Mouse (Mus musculus): ENCODE data around the gene Acss3. TPM values are rescaled to one million over a fixed set of nuclear protein-coding genes. Genes with fewer than 3 reads are reported as not detected.

Acss3 gene
- 0.22 and 0.31 TPM in 2 replicates for polyA plus RNA-seq (2012; rRNA removed)

DNA sequence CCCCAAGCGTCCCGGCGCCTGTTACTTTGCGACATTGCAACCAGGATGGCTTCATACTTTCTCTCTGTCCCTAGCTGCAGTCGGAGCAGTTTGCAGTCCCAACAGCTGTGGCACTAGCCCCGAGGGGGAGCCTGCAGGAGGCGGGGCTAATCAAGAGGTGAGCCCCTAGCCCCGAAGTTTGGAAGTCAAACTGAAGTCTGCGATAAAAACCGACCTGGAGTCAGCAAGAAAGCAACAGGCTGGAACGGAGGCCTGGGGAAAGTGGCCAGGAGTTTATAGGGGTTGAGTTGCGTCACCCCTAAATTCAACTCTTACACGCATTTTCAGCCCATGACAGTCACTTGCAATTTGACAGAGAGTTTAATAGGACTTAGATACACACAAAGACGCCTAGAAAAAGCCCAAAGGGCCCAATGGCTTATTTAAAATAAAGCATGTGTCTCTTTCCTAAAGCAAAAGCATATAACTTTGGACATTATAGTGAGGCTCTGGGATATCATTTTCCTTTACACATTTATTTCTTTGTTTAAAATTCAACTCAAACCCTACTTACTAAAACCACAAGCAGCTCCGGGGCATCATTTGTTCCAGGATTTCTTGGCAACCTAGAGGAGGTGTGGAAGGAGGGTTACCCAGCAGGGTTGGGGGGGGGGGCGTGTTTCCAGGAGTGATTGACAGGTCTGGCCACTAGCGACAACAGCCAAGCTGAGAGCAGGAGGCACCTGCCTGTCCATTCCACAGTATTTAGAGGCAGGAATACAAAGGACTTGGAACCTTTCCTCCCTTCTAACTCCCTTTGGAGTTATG is at the start of gene Acss3:
Acss3 (minus strand) TSS at position 140 of the 807 bp plus-strand sequence.
- WGBS = 3% methylated on average over 17 of the region's 17 CpGs
- no peak for DNase-seq (ENCODE audit: low read depth, low spot score)

GRCm38 (mm10) chr10:107172003-107172689 is 48.7 kb upstream of the Acss3 start:
- WGBS = 66% methylated on average over 3 of the region's 3 CpGs
- no peak for DNase-seq (ENCODE audit: low read depth, low spot score)

DNA sequence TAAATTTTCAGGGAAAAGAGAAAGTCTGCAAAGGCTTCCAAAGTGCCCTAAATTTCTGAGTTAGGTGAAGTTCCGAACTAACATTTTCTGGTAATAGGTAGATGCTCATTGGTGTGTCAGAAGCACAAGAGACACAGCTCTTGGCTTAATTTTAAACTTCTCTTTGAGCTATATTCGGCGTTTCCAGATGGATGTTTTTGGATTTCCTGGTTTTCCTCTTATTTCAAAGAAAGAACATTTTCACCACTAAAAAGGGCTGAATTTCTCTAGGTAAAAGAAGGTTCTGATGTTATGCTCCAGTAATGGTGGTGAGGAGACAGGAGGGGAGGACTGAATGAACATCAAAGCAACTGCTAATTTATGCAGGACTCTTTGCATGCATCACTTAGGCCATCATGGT is 43.0 kb upstream of the Acss3 start:
- 90% methylated on average over 3 of the region's 3 CpGs for WGBS
- no peak for DNase-seq (ENCODE audit: low read depth, low spot score)

- DNase-seq (ENCODE audit: low read depth, low spot score) = no peak
- 82% methylated on average over 1 of the region's 1 CpGs for WGBS
These were observed 25.3 kb upstream of the Acss3 start for GRCm38 (mm10) chr10:107148759-107149158.

- 21% methylated on average over 1 of the region's 1 CpGs for WGBS
These were observed 20.5 kb upstream of the Acss3 start for GRCm38 (mm10) chr10:107144016-107144415.

DNA sequence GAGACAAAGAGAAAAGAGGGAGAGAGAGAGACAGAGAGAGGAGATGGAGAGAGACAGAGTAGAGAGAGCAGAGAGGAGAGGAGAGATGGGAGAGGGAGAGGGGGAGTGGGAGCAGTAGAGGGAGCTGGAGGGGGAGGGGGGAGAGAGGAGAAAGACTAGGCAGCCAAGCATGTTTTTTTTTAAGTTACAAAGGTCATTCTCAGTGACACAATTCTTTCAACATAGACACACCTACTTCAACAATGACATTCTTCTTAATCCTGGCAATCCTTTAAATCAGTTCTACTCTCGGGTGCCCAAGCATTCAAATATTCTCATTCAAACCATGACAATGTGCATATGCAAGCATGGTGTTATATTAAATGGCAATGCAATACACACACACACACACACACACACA is 19.4 kb upstream of the Acss3 start:
- 29% methylated on average over 1 of the region's 1 CpGs for WGBS
- DNase-seq (ENCODE audit: low read depth, low spot score) = no peak

More at GRCm38 (mm10) chr10:107144016-107144415, 20.5 kb upstream of the Acss3 start:
- no peak for DNase-seq (ENCODE audit: low read depth, low spot score)

DNA sequence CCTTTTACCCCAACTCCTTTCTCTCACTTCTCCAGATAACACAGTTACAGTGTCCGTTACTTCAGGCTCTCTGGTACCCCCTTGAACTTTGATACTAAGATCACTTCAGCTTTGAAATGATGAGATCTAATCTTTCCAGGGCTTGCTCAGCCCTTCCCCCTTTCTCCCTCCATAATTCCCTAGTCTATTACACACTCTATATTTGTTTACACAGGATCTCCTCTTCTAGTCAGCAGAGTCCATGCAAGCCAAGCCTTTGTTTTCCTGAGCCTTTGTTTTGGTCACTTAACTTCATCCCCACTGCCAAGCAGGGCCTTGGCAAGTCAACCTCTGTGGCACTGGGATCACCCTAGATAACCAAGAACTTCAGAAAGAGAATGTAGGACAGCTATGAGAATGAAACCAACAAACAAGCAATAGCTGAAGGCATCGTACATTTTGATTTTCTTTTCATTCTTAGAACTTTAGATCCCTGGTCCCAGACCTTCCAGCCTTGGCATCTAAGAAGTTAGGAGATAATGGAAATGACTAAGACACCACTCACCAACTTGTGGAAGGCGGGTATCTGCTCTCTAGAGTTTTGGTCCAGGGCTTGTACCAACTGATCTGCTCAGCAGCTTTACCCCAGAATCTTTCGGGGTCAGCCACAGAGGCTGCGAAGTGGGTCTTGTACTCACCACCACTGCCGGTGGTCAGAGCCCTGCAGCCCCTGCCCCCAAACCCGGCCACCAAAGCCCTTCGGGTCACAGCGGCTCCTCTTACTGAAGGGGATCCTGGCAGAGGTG is 532 bp downstream of the Acss3 start:
- WGBS = 12% methylated on average over 9 of the region's 9 CpGs
- DNase-seq (ENCODE audit: low read depth, low spot score) = no peak

- DNase-seq (ENCODE audit: low read depth, low spot score) = no peak
- WGBS = 95% methylated on average over 9 of the region's 9 CpGs
These were observed 2.2 kb downstream of the Acss3 start for GRCm38 (mm10) chr10:107121301-107121700.

GRCm38 (mm10) chr10:107119135-107119534 is 4.3 kb downstream of the Acss3 start:
- 62% methylated on average over 2 of the region's 2 CpGs for WGBS
- no peak for DNase-seq (ENCODE audit: low read depth, low spot score)

DNA sequence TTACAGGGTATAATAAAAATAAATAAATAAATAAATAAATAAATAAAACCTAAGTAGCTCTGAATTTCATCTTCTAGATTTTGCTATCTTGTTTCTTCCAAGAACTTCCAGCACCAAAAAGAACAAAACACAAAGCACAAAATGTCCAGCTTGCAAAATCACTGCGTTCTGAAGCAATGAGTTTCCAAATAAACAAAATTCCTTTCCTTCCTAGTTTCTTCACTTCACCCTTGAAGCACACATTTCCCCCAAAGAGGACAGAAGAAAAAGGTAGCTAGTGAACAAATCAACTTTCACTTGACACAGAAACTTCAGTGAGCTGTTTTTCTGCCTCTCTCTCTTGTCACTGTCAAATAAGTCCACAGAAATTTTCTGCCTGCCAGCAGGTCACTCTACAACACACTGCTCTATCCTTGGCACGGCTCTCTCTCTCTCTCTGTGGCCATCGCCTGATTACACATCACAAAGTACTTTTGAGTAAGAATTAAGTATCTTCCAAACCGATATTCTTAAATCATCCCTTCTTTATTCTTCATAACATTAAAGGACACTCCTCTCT is 6.7 kb downstream of the Acss3 start:
- 48% methylated on average over 4 of the region's 4 CpGs for WGBS
- DNase-seq (ENCODE audit: low read depth, low spot score) = no peak

- DNase-seq (ENCODE audit: low read depth, low spot score) = no peak
- WGBS = 24% methylated on average over 1 of the region's 1 CpGs
These were observed 7.4 kb downstream of the Acss3 start for GRCm38 (mm10) chr10:107115930-107116642.

GRCm38 (mm10) chr10:107115121-107115520 is 8.3 kb downstream of the Acss3 start:
- WGBS = 38% methylated on average over 1 of the region's 1 CpGs
- DNase-seq (ENCODE audit: low read depth, low spot score) = no peak

DNA sequence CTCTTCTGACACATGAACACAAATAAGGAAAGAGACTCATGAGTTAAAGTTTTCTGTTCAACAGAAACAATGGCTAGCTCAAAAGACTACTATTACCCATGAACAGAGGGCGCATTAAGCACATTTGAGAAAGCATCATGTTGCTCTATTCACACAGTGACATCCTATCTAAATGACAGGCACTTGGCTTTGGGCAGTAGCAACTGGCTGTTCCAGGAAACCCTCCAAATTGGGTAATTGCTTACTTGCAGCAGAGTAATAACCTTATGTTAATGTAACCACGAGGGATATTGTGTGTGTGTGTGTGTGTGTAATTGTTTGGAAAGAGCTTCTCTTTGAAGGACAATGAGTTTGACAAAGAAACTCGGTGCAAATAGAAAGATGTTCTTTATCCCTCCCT is 29.0 kb downstream of the Acss3 start:
- 67% methylated on average over 3 of the region's 3 CpGs for WGBS
- no peak for DNase-seq (ENCODE audit: low read depth, low spot score)

- DNase-seq (ENCODE audit: low read depth, low spot score) = no peak
- WGBS = 47% methylated on average over 4 of the region's 4 CpGs
These were observed 69.4 kb downstream of the Acss3 start for GRCm38 (mm10) chr10:107053846-107054624.

DNA sequence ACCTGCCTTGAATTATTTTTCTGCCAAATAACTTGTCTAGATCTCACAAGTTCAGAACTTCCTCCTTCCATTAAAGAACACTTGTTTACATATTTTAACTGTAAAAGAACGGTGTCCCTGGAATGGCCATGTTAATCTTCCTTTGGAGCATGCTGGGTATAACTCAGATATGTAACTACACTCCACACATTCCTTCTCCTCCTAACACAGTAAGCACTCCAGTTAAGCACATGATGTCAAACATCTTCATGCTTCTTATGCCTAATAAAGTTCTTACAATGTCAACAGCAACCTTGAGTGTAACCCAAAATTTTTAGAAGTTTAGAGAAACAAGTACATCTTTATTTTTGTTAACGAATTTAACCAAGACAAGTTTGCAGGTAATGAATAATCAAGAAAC is 73.0 kb downstream of the Acss3 start:
- no peak for DNase-seq (ENCODE audit: low read depth, low spot score)
- 55% methylated on average over 2 of the region's 2 CpGs for WGBS

GRCm38 (mm10) chr10:107042656-107043055 is 80.8 kb downstream of the Acss3 start:
- 85% methylated on average over 1 of the region's 1 CpGs for WGBS
- DNase-seq (ENCODE audit: low read depth, low spot score) = no peak

DNA sequence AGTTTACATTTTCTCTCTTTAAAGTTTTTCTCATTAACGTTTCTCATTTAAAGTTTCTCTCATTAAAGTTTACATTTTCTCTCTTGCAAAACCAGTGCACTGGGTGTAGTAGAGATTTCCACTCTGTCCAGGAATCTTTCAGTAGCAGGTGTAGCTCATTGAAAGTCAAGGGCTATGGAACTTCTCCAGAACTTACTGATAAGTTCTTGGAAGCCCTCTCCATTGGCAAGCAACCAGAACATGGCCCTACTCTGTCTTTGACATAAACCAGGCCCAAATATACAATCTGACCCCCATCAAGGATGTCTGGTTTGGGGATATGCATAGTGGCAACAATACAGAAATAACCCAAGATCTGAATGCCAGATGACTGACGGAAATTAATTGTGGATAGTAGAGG is 82.6 kb downstream of the Acss3 start:
- no peak for DNase-seq (ENCODE audit: low read depth, low spot score)
- WGBS = 72% methylated on average over 2 of the region's 2 CpGs

DNA sequence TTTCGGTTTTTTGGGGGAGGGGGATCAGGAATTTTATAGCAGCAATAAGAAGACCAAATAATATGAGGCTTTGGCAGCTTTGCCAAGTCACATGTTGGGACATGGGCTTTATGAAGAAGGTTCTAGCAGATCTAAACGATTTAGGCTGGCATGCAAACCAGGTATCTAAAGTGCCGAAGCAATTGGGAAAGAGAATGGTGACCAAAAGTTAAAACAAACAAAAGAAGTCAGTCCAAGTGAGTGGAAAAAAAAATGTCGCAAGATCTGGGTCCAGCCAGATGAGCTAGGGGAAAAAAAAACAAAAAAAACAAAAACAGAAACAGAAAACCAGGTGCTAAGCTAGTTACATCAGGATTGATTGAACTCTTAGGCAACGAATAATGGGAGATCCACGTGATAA is 83.1 kb downstream of the Acss3 start:
- WGBS = 60% methylated on average over 6 of the region's 6 CpGs
- no peak for DNase-seq (ENCODE audit: low read depth, low spot score)

GRCm38 (mm10) chr10:107039211-107039610 is 84.3 kb downstream of the Acss3 start:
- DNase-seq (ENCODE audit: low read depth, low spot score) = no peak

More at GRCm38 (mm10) chr10:107039211-107039610, 84.3 kb downstream of the Acss3 start:
- WGBS = 71% methylated on average over 4 of the region's 4 CpGs

All from large intestine, adult 2 months (tissue).